Mouse (Mus musculus) lung, adult 2 months (tissue): ENCODE data around the gene Mef2d.

ENCODE experiments used
- CTCF ChIP-seq: fragments of 200-500 bp; IDR thresholded peaks from 2 replicates; pipeline ENCODE4 v1.5.1; 2011; ENCODE audit warnings: mild to moderate bottlenecking, low read length, control low read depth; ENCODE audit not compliant: insufficient read depth
- POLR2A ChIP-seq: fragments of 200-500 bp; IDR thresholded peaks from 2 replicates; pipeline ENCODE4 v1.6.1; 2011; ENCODE audit warnings: low read depth, mild to moderate bottlenecking, control low read depth, low read length, borderline replicate concordance; ENCODE audit errors: extremely low read depth

DNA sequence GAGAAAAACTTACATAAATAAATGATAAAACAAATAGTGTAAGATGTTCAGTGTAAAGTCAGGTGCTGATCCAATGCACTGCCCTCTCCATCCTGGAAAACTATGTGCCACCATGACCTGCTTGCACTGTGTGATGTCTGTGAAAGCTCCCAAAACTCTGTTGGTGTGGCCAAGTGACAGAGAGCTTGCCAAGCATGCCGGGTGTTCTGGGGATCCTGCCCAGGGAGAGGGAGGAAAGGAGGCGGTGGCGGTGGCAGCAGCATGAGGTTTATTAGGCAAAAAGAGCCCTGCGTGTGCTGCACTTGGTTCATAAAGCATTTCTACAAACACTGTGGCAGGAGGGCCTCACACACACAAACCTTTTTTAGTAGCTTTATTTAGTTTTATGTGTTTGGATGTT lies 39.2 kb downstream of the Mef2d start:
- TF ChIP-seq CTCF = no peak
- no peak for TF ChIP-seq POLR2A
